Mouse (Mus musculus): ENCODE results near the gene Adk. TPM values are rescaled to one million over a fixed set of nuclear protein-coding genes. Genes with fewer than 3 reads are reported as not detected.

Gene Adk
- total RNA-seq (2012; rRNA removed): 102 and 125 TPM in 2 replicates
- 100 to 1,000 TPM in 1 of 2 experiments, 10 to 100 TPM in 1; 69.0 to 479 TPM for polyA plus RNA-seq (2012; ENCODE audit: insufficient read depth in 1 of 2, insufficient read length in 2 of 2, low read depth in 1 of 2, low replicate concordance in 2 of 2, missing spikeins in 1 of 2)

DNA sequence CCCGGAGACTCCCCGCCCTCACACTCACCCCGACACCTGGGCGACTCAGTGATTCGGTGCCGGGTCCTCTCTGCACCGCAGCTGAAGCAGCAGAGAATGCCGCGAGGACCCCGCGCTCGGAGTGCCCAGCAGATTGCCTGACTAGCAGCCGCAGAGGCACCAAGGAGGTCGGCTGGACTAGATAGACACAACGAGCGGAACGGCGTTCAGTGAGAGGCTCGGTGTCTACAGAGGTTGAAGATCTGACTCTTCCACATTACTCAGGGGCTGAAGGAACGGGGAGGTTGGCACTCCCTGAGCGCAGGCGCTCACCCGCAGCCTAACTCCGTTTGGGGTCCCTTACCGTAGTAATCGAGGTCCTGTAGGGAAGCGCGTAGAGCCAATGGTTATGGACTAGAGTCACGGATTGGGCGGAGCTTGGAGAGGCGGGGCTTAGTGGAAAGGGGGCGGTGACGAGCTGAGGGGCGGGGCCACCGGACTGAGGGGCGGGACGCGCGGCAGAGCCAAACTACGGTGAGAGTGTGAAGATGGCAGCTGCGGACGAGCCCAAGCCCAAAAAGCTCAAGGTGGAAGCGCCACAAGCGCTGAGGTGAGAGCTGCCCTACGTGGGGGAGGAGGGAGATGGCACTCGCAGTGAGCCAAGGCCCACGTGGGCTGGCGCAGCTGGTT lies at the start of gene Adk, which contains the start of gene Ap3m1:
Adk (plus strand) TSS at position 463 of the 669 bp plus-strand sequence.
Ap3m1 (minus strand) TSS at position 397 of the 669 bp plus-strand sequence.
- DNase-seq (ENCODE audit: low read depth, low spot score): peak; percentile 97
- no peak; the same call in 1 of the 2 replicates for TF ChIP-seq KAT2A (conservative IDR thresholded peaks at IDR 0.05; ENCODE audit: low read depth, low read length)
- no peak for TF ChIP-seq CHD2 (IDR thresholded peaks at IDR 0.05; ENCODE audit: low read length)
- TF ChIP-seq NELFE (IDR thresholded peaks at IDR 0.05; ENCODE audit: low read depth, low read length): peak; percentile 70; the same call in 1 of the 2 replicates
- TF ChIP-seq SIN3A (IDR thresholded peaks at IDR 0.05; ENCODE audit: low read length): peak; percentile 78
- peak; percentile 68 for TF ChIP-seq ETS1 (IDR thresholded peaks at IDR 0.05; ENCODE audit: low read depth, low read length)
- TF ChIP-seq SMC3 (IDR thresholded peaks at IDR 0.05; ENCODE audit: low read depth, low read length): peak; percentile 21; the same call in 1 of the 2 replicates
- no peak for TF ChIP-seq CTCF (IDR thresholded peaks at IDR 0.05 in 2 of 3, conservative IDR thresholded peaks at IDR 0.05 in 1 of 3; ENCODE audit: control insufficient read depth in 1 of 3, insufficient read depth in 1 of 3, low read depth in 2 of 3, low read length in 3 of 3, poor library complexity in 1 of 3, severe bottlenecking in 1 of 3)
- peak; percentile 47; the same call in 1 of the 2 replicates for TF ChIP-seq TCF12 (IDR thresholded peaks at IDR 0.05; ENCODE audit: low read depth, low read length)
- TF ChIP-seq USF1 (IDR thresholded peaks at IDR 0.05; ENCODE audit: low read depth, low read length): no peak
- no peak for TF ChIP-seq GATA1 (IDR thresholded peaks at IDR 0.05; ENCODE audit: low read depth, low read length)
- peak; percentile 35; the same call in 1 of the 2 replicates for TF ChIP-seq ELF1 (IDR thresholded peaks at IDR 0.05; ENCODE audit: low read depth, low read length)
- peak; percentile 88 for TF ChIP-seq HCFC1 (IDR thresholded peaks at IDR 0.05; ENCODE audit: low read depth, low read length)
- TF ChIP-seq UBTF (IDR thresholded peaks at IDR 0.05; ENCODE audit: borderline replicate concordance, insufficient read depth, low read depth, low read length): no peak
- peak; percentile 52 for TF ChIP-seq POLR2AphosphoS2 (IDR thresholded peaks at IDR 0.05; ENCODE audit: low read length)
- TF ChIP-seq CHD1 (IDR thresholded peaks at IDR 0.05; ENCODE audit: low read depth, low read length): no peak
- TF ChIP-seq JUND (IDR thresholded peaks at IDR 0.05; ENCODE audit: low read depth, low read length): no peak
- TF ChIP-seq MAX (IDR thresholded peaks at IDR 0.05; ENCODE audit: low read length): peak; percentile 99
- TF ChIP-seq MAZ (IDR thresholded peaks at IDR 0.05; ENCODE audit: low read depth, low read length): no peak
- TF ChIP-seq EP300 (IDR thresholded peaks at IDR 0.05; ENCODE audit: low read depth in 1 of 2, low read length in 2 of 2): peak in 1 of 2 experiments; percentile 23; a peak in 1 of 4 replicates
- TF ChIP-seq MXI1 (IDR thresholded peaks at IDR 0.05; ENCODE audit: low read depth, low read length): peak; percentile 72; the same call in 1 of the 2 replicates
- TF ChIP-seq POLR2A (IDR thresholded peaks at IDR 0.05; ENCODE audit: control insufficient read depth in 1 of 2, insufficient read depth in 1 of 2, low read depth in 1 of 2, low read length in 2 of 2, poor library complexity in 1 of 2): peak; percentile 66 to 75; a peak in 3 of 4 replicates
- TF ChIP-seq ZNF384 (IDR thresholded peaks at IDR 0.05; ENCODE audit: low read depth, low read length): no peak
- TF ChIP-seq USF2 (IDR thresholded peaks at IDR 0.05; ENCODE audit: borderline replicate concordance in 1 of 2, insufficient read depth in 1 of 2, low read depth in 1 of 2, low read length in 2 of 2): no peak
- TF ChIP-seq GABPA (IDR thresholded peaks at IDR 0.05; ENCODE audit: low read depth, low read length): no peak
- peak; percentile 77; the same call in 1 of the 2 replicates for TF ChIP-seq ZMIZ1 (IDR thresholded peaks at IDR 0.05; ENCODE audit: low read depth, low read length)
- TF ChIP-seq MYC (IDR thresholded peaks at IDR 0.05; ENCODE audit: low read depth, low read length): no peak
- peak; percentile 63; the same call in 1 of the 2 replicates for TF ChIP-seq TBP (IDR thresholded peaks at IDR 0.05; ENCODE audit: low read depth, low read length)
- no peak for TF ChIP-seq RCOR1 (IDR thresholded peaks at IDR 0.05; ENCODE audit: low read depth, low read length)
- TF ChIP-seq MYB (IDR thresholded peaks at IDR 0.05; ENCODE audit: low read depth, low read length): no peak
- no peak for TF ChIP-seq TAL1 (IDR thresholded peaks at IDR 0.05; ENCODE audit: low read length)
- no peak for TF ChIP-seq ZC3H11A (IDR thresholded peaks at IDR 0.05; ENCODE audit: low read depth, low read length)
- no peak for TF ChIP-seq E2F4 (IDR thresholded peaks at IDR 0.05; ENCODE audit: borderline replicate concordance, low read depth, low read length)
- no peak for TF ChIP-seq MEF2A (IDR thresholded peaks at IDR 0.05; ENCODE audit: extremely low read depth, insufficient replicate concordance, low read depth, low read length, poor library complexity, severe bottlenecking)
- no peak for TF ChIP-seq RAD21 (IDR thresholded peaks at IDR 0.05; ENCODE audit: low read depth, low read length)
- Histone ChIP-seq H3K9me3 (replicated peaks; ENCODE audit: insufficient read depth, low read length) (no peaks in the 10 kb centered on the region), H3K27ac (ENCODE audit: control insufficient read depth, low read depth, low read length) (peak within 1 kb of the TSS; percentile 92), H3K27me3 (ENCODE audit: control insufficient read depth in 1 of 2, insufficient read depth in 2 of 2, low read length in 2 of 2) (no peaks in the 10 kb centered on the region), H3K36me3 (ENCODE audit: control insufficient read depth in 1 of 2, insufficient read depth in 2 of 2, low read length in 2 of 2) (peaks cover 0 to 10% of the 10 kb centered on the region in 2 experiments; a peak in 2 of 4 replicates), H3K4me3 (ENCODE audit: control insufficient read depth in 1 of 2, insufficient read depth in 1 of 2, low read depth in 2 of 2, low read length in 2 of 2) (peak within 1 kb of the TSS; percentile 81 to 96), H3K79me2 (ENCODE audit: control insufficient read depth, insufficient read depth, low read length, poor library complexity) (peaks cover 37% of the 10 kb centered on the region), H3K9ac (ENCODE audit: control insufficient read depth, low read depth, low read length, poor library complexity, severe bottlenecking) (peak within 1 kb of the TSS; percentile 86), H3K4me1 (ENCODE audit: control insufficient read depth in 1 of 2, insufficient read depth in 2 of 2, low read length in 2 of 2) (peaks cover 5 to 8% of the 10 kb centered on the region in 2 experiments; a peak in 3 of 4 replicates)
